Mouse (Mus musculus): Measurements from ENCODE around the gene Arfgap2. TPM values are rescaled to one million over a fixed set of nuclear protein-coding genes. Genes with fewer than 3 reads are reported as not detected.
A peak's percentile ranks its signal among the peaks of the same experiment; 100 is the strongest.

The Arfgap2 gene
- polyA plus RNA-seq, 1 experiment: 32.7 TPM

DNA sequence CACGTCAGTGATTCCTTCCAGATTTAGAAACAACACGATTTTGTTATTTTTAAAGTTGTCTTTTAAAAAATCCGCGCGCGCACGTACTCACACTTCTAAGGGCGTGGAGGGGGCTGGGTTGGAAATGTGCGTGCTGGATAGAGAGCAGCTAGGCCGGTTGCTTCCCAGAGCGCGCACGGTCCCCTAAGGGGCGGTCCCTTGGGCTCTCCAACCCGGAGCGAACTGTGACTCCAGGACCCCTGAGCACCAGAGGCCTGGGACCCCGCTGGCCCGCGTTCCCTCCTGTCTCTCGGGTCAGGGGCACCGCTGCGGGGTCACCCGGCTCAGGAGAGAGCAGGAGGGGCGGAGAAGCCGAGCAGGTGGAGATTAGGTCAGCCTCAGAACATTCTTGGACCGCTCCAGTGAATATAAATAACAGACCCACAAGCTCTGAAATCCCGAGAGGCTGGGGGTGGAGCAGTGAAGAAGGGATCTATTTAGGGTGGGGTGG, 9.1 kb upstream of the Arfgap2 start, which contains the start of gene Pacsin3:
Pacsin3 (plus strand) TSS at position 294 of the 490 bp plus-strand sequence.
- WGBS: 6% methylated on average over 27 of the region's 27 CpGs
- H3K4me3 ChIP-seq (ENCODE audit: extremely low read depth, insufficient read depth, insufficient read length): peak within 1 kb of the TSS; percentile 61
- DNase-seq (ENCODE audit: low read depth in 1 of 2, low spot score in 2 of 2): no peak
- peaks cover 5% of the 10 kb centered on the region for H3K4me1 ChIP-seq (ENCODE audit: control insufficient read depth, insufficient read depth, insufficient read length)
- no peaks in the 10 kb centered on the region for H3K36me3 ChIP-seq (ENCODE audit: control insufficient read depth, insufficient read depth, low read length)
- no peak within 1 kb of the TSS for H3K27ac ChIP-seq (ENCODE audit: insufficient read depth, low read length)
- H3K27me3 ChIP-seq (ENCODE audit: control insufficient read depth, insufficient read depth, low read length): peaks cover 22% of the 10 kb centered on the region
- TF ChIP-seq POLR2A (IDR thresholded peaks at IDR 0.05; ENCODE audit: low read depth, low read length) (no peak), CTCF (IDR thresholded peaks at IDR 0.05; ENCODE audit: extremely low read depth, insufficient read depth, insufficient read length, insufficient replicate concordance) (no peak)

DNA sequence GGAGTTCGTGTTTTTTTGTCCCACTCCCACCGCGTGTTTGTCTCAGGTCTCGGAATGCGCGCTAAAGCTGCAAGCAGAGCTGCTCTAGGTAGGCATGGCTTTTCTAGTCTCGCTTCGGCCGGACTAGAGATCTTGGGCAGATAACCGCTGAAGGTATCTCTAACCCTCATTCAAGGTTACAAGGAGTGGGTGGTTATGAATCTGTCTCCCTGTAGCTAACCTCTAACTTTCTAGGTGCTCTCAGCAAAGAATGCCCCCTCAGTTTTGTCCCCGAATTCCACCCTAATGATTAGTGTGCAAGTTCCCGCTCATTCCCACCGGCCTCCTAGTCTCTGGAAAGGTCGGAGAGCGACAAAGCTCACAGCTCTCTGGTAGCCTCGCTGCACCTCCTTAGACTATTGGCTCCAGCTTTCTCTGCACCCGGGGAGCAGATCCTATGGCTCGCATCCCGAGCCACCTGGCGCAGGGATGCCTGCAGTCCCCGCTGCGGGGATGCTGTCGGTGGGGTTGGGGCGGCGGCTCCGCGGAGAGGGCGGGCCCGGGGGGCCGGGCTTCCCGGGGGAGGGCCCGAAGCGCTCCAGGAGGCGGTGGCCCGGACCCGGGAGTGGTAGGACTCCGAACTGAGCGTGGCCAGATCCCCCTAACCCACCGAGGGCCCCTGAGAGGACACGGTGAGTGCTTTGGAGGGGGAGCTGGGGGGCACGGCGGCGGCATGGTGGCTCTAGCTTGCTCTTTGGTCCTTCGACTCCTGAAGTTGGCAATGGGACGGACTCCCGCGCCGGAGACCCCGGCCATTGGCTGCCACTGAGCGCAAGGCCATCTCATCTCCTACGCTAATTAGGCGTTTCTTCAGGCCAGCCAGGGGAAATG, 8.3 kb upstream of the Arfgap2 start:
- 2% methylated on average over 52 of the region's 52 CpGs for WGBS

DNA sequence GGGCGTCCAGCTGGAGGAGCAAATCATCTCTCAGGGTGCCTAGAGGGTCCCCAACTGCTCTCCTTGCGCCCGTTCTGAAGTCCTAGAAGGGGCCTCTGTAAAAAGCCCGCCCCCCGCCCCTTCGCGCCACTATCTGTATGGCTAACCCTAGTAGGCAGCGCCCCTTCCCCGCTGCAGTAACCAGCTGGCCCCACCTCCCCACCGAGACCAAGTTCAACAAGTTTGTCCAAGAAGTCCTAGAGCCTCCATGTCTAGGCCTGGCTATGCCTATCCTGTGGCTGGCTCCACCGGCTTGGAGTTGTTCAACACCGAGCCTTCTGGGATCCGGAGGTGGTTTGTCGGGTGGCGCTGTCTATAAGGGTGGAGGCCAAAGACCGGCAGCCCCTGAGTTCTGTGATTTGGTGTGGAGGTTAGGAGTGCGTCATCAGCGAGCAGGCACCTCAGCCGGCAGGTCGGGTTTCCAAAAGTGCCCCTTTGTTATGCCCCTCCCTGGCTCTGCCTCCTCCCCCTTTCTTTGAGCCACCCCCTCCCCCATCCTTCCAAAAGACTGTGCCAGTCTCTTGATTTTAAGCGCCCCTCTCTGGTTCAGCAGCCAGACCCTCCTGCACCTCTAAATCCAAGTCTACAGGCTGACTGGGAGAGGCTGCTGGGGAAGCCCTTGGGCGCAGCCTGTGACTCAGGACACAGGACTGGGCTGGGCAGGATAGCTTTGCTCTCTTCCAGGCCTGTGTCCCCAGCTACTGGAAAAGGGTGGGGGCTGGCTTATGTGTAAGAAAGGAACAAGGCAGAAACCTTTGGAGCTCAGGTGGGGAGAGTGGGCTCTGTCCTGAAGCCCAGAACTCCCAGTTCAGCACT, 7.4 kb upstream of the Arfgap2 start:
- Histone ChIP-seq H3K4me1 (ENCODE audit: control insufficient read depth, insufficient read depth, insufficient read length) (peaks cover 5% of the 10 kb centered on the region), H3K27me3 (ENCODE audit: control insufficient read depth, insufficient read depth, low read length) (peaks cover 22% of the 10 kb centered on the region), H3K27ac (ENCODE audit: insufficient read depth, low read length) (no peak overlapping the region), H3K4me3 (ENCODE audit: extremely low read depth, insufficient read depth, insufficient read length) (peak overlapping the region; percentile 61), H3K36me3 (ENCODE audit: control insufficient read depth, insufficient read depth, low read length) (no peaks in the 10 kb centered on the region)
- 12% methylated on average over 22 of the region's 22 CpGs for WGBS
- DNase-seq (ENCODE audit: low read depth in 1 of 2, low spot score in 2 of 2): no peak
- TF ChIP-seq CTCF (IDR thresholded peaks at IDR 0.05; ENCODE audit: extremely low read depth, insufficient read depth, insufficient read length, insufficient replicate concordance): no peak
- TF ChIP-seq POLR2A (IDR thresholded peaks at IDR 0.05; ENCODE audit: low read depth, low read length): no peak

More for the DNA sequence above, 8.3 kb upstream of the Arfgap2 start:
- H3K4me1 ChIP-seq (ENCODE audit: control insufficient read depth, insufficient read depth, insufficient read length): peaks cover 5% of the 10 kb centered on the region
- no peak for TF ChIP-seq CTCF (IDR thresholded peaks at IDR 0.05; ENCODE audit: extremely low read depth, insufficient read depth, insufficient read length, insufficient replicate concordance)
- no peak for TF ChIP-seq POLR2A (IDR thresholded peaks at IDR 0.05; ENCODE audit: low read depth, low read length)
- no peak for DNase-seq (ENCODE audit: low read depth in 1 of 2, low spot score in 2 of 2)
- no peak overlapping the region for H3K27ac ChIP-seq (ENCODE audit: insufficient read depth, low read length)
- peaks cover 22% of the 10 kb centered on the region for H3K27me3 ChIP-seq (ENCODE audit: control insufficient read depth, insufficient read depth, low read length)
- H3K36me3 ChIP-seq (ENCODE audit: control insufficient read depth, insufficient read depth, low read length): no peaks in the 10 kb centered on the region
- H3K4me3 ChIP-seq (ENCODE audit: extremely low read depth, insufficient read depth, insufficient read length): peak overlapping the region; percentile 61

- 85% methylated on average over 5 of the region's 5 CpGs for WGBS
- TF ChIP-seq CTCF (IDR thresholded peaks at IDR 0.05; ENCODE audit: extremely low read depth, insufficient read depth, insufficient read length, insufficient replicate concordance) (no peak), POLR2A (IDR thresholded peaks at IDR 0.05; ENCODE audit: low read depth, low read length) (no peak)
- DNase-seq (ENCODE audit: low read depth in 1 of 2, low spot score in 2 of 2): no peak
- H3K27me3 ChIP-seq (ENCODE audit: control insufficient read depth, insufficient read depth, low read length): peaks cover 22% of the 10 kb centered on the region
- peaks cover 5% of the 10 kb centered on the region for H3K4me1 ChIP-seq (ENCODE audit: control insufficient read depth, insufficient read depth, insufficient read length)
- no peaks in the 10 kb centered on the region for H3K36me3 ChIP-seq (ENCODE audit: control insufficient read depth, insufficient read depth, low read length)
- no peak overlapping the region for H3K27ac ChIP-seq (ENCODE audit: insufficient read depth, low read length)
- no peak overlapping the region for H3K4me3 ChIP-seq (ENCODE audit: extremely low read depth, insufficient read depth, insufficient read length)
Observed at GRCm38 (mm10) chr2:91258054-91258453, 6.7 kb upstream of the Arfgap2 start.

DNA sequence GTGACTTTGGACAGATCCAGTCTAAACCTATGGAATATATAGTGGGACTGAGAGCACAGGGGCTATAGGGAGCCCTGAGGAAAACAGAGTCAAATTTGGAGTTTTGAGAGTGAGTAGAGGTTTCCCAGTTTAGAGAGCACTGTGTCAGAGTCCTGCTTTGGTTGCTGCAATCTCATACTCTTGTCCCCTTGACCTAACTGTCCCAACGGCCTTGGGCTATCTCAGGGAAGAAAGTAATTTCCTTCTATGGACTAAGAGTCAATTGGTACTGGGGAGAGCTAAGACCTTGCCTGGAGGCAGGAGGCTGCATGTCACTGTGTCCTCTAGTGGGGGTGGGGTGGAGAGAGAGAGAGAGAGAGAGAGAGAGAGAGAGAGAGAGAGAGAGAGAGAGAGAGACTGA, 5.9 kb upstream of the Arfgap2 start:
- H3K4me1 ChIP-seq (ENCODE audit: control insufficient read depth, insufficient read depth, insufficient read length): peaks cover 5% of the 10 kb centered on the region
- TF ChIP-seq POLR2A (IDR thresholded peaks at IDR 0.05; ENCODE audit: low read depth, low read length): no peak
- no peak for TF ChIP-seq CTCF (IDR thresholded peaks at IDR 0.05; ENCODE audit: extremely low read depth, insufficient read depth, insufficient read length, insufficient replicate concordance)
- no peaks in the 10 kb centered on the region for H3K36me3 ChIP-seq (ENCODE audit: control insufficient read depth, insufficient read depth, low read length)
- H3K27me3 ChIP-seq (ENCODE audit: control insufficient read depth, insufficient read depth, low read length): peaks cover 22% of the 10 kb centered on the region
- WGBS: 68% methylated on average over 1 of the region's 1 CpGs
- H3K27ac ChIP-seq (ENCODE audit: insufficient read depth, low read length): no peak overlapping the region
- DNase-seq (ENCODE audit: low read depth in 1 of 2, low spot score in 2 of 2): no peak
- H3K4me3 ChIP-seq (ENCODE audit: extremely low read depth, insufficient read depth, insufficient read length): no peak overlapping the region

DNA sequence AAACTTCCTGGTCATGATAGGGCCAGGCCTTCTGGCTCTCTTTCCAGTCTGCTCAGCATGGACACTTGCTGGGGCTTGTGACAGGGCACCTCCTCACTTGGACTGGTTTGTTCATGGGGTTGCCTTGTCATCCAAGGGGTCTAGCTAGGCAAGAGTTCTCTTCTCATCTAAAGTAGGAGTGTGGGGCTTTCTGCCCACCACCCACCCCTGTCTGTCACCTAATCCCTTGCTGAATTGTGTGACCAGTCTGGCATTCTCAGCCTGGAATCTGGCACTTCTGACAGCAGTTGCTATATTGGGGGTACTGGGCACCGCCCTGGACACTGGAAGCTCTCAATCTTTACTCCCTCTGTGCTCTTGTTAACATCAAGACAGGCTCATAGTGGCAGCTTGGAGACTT, 5.3 kb upstream of the Arfgap2 start:
- Histone ChIP-seq H3K27ac (ENCODE audit: insufficient read depth, low read length) (no peak overlapping the region), H3K4me1 (ENCODE audit: control insufficient read depth, insufficient read depth, insufficient read length) (peaks cover 7% of the 10 kb centered on the region)
- 100% methylated on average over 1 of the region's 1 CpGs for WGBS

More for the DNA sequence above, 5.3 kb upstream of the Arfgap2 start:
- no peak overlapping the region for H3K4me3 ChIP-seq (ENCODE audit: extremely low read depth, insufficient read depth, insufficient read length)
- no peak for DNase-seq (ENCODE audit: low read depth in 1 of 2, low spot score in 2 of 2)
- no peaks in the 10 kb centered on the region for H3K36me3 ChIP-seq (ENCODE audit: control insufficient read depth, insufficient read depth, low read length)
- peaks cover 22% of the 10 kb centered on the region for H3K27me3 ChIP-seq (ENCODE audit: control insufficient read depth, insufficient read depth, low read length)
- TF ChIP-seq POLR2A (IDR thresholded peaks at IDR 0.05; ENCODE audit: low read depth, low read length) (no peak), CTCF (IDR thresholded peaks at IDR 0.05; ENCODE audit: extremely low read depth, insufficient read depth, insufficient read length, insufficient replicate concordance) (no peak)

Measured in spleen, adult 2 months (tissue).